Mouse (Mus musculus) WW6 (cell line): ENCODE measurements at regions not wholly inside any gene's neighbourhood (a gene's known extent, or its start where the extent isn't known, plus 50 kb on each side); places are given as distances from the start of the nearest gene placed in this dataset.

Source experiments
- DNase-seq: peaks from one replicate; pipeline ENCODE4 v3.0.0-alpha.2; 2013; ENCODE audit warnings: low read depth, low spot score

DNA sequence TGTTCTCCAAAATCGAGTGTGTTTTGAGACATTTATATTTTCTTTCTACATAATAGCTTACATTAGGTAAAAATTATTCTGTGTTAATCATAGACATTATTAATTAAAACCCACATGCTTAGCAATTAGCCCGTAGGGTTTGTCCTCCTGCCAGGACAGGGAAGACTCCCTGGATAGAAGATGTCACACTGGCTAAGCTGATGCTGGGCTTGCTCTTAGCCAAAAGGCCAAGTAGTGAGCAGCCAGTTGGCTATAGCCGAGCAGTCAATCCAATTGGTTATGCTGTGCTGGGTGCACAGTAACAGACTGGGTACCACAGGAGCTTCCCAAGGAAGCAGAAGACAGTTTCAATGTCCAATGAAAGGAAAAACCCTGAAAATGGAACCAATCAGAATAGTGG, 166.0 kb upstream of the Rnf219 start:
- no peak for DNase-seq

- DNase-seq, result no peak
Observed at GRCm38 (mm10) chr14:104676810-104677209, 154.4 kb upstream of the Rnf219 start.

DNA sequence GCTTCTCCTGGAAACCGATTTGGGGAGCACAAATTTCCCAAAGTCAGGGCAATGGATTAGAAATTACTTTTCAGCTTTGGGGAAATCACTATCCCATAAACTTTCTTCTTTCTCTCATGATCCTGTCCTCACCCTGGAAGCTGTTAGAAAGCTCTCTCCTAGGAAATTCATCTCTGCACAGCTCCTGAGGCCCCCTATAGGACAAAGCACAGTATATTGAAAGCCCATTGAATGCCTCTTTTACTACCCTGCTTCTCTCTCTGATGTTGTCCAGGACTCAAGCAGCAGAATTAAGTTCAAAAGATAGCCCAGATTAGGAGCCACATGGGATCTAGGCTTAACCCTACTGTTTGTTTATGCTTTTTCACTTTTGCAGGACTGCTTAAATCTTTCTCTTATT, 139.3 kb upstream of the Rnf219 start:
- no peak for DNase-seq

- no peak for DNase-seq
Observed at GRCm38 (mm10) chr14:104658751-104659150, 136.3 kb upstream of the Rnf219 start.

GRCm38 (mm10) chr14:104649980-104650379, 127.5 kb upstream of the Rnf219 start:
- DNase-seq, result no peak

DNA sequence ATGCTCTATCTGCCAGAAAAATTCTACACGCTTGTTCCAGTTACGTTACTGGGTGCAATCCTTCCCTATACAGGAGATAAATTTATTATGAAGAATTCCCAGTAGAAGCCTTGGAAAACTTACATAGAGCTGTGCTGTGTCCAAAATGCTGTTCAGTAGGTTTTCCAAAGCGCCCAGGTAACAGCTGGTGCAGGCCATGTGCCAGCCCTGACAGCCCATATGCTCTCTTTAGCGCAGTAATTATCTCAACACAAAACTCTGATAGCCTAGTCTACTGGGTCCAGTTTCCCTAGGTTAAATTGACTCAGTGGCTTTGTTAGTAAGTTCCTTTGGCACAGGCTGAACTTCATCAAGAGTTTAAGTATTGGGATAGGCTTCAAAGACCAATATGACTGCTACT, 122.2 kb upstream of the Rnf219 start:
- no peak for DNase-seq

- DNase-seq, result no peak
Observed at GRCm38 (mm10) chr14:104642783-104643182, 120.3 kb upstream of the Rnf219 start.

- no peak for DNase-seq
Observed at GRCm38 (mm10) chr14:104639300-104639699, 116.9 kb upstream of the Rnf219 start.

DNA sequence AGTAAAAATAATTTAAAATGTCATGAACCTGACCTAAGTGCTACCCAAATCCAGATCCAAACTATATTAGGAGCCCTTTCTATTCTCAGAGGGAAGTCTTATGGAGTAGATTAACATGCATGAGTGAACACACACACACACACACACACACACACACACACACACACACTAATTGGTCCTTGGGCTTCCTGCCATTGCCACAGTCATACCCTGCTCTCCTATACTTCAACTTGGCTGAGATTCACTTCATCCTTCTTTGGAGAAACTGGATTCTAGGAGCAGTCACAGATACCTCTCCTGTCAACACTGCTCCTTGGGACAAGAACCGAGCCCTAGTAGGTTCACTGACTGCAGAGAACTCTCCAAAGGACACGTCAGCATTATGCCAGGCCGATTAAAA, 89.0 kb upstream of the Rnf219 start:
- no peak for DNase-seq

GRCm38 (mm10) chr14:104610378-104610777, 87.9 kb upstream of the Rnf219 start:
- no peak for DNase-seq

- no peak for DNase-seq
Observed at GRCm38 (mm10) chr14:104594851-104595250, 72.4 kb upstream of the Rnf219 start.
